Mouse (Mus musculus) kidney, postnatal 14 days (tissue): Measurements from ENCODE around the gene Ccdc167.
A peak's percentile ranks its signal among the peaks of the same experiment; 100 is the strongest.

Experiments used
- DNase-seq: peaks from one replicate; pipeline ENCODE4 v3.0.0; 2022; ENCODE audit warnings: mixed read lengths

Ccdc167 gene

DNA sequence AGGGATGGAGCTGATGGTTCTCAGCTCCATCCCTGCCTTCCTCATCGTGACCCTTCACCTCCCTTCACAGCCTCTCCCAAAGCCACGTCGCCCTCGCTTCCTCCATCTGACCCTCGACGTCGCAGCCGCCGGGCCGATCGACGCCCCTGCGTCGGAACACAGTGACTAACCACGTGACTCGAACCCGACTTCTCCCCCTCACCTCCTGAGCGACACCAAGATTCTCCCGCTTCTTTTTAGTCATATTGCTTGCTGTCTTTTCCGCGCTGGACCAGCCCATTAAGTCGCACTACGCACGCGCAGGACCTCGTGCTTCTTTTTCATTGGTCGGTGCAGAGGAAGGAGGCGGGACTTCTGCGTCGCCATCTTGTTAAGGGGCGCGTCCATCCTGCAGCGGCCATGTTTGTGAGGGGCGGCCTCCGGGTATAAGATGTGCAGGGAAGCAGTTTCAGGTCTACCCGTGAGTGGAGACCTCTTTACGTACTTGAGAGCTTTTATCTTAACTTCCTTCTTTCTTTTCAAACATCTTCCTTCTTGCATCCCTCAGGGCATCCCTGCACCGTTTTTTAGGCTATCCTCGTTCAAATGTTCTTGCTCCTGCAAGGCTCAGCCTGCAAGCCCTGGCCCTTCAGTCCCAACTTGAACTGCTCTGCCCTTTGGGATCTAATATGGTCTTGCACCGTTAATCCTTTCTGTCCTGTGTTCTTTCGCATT lies at the start of gene Ccdc167:
Gene Ccdc167 (minus strand): TSS at position 313 of the 714 bp plus-strand sequence.
- DNase-seq: peak; percentile 96

DNA sequence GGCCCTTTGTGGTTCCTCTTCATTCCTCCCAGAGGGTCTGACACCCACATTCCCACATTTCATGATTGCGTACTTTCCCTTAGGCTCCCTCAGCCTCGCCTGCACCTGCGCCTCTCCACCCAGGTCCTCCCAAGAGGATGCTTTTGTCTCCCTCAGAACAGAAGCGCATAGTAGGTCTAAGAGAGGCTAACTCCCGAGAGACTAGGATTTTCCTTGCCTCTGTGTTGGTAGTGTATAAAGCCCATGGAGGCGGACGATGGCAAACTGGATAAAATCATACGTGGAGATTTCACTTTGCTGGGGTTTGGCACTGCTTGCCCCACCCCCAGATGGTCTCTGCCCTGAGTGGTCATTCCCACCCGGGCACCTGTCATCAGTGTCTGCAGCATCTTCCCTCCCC lies 48.5 kb upstream of the Ccdc167 start:
- DNase-seq: no peak

DNA sequence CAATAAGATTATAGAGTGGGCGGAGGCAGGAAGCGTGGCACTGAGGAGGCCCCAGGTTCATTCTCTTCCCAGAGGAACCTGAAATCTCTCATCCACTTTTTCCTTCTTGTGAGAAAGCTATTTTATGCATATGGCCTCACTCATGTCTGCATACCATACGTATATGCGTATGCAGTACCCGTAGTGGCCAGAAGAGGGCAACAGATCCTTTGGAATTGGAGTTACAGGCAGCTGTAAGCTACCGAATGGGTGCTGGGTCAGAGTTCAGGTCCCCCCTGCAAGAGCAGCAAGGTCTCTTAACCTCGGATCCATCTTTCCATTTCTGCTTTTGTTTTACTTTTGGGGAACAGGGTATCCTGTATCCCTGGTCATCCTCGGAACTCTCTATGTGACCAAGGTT lies 45.7 kb upstream of the Ccdc167 start:
- DNase-seq: peak; percentile 30

DNA sequence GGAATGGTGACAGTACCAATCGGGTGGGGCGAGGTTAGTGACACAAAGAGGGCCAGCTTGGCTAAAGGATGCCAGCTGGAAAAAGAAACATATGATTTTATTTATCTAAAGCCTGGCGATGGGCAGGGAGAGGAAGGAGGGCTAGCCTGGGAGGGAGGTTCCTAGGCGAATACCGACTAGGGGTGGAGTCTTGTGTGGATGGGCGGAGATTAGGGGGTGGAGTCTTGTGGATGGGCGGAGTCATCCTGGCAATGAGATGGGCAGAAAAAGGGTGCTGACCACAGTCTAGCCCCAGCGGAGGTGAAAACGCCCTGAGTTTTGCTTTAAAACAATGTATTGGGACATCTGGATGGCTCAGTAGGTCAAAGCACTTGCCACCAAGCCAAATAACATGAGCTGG lies 45.1 kb upstream of the Ccdc167 start:
- DNase-seq: no peak

DNA sequence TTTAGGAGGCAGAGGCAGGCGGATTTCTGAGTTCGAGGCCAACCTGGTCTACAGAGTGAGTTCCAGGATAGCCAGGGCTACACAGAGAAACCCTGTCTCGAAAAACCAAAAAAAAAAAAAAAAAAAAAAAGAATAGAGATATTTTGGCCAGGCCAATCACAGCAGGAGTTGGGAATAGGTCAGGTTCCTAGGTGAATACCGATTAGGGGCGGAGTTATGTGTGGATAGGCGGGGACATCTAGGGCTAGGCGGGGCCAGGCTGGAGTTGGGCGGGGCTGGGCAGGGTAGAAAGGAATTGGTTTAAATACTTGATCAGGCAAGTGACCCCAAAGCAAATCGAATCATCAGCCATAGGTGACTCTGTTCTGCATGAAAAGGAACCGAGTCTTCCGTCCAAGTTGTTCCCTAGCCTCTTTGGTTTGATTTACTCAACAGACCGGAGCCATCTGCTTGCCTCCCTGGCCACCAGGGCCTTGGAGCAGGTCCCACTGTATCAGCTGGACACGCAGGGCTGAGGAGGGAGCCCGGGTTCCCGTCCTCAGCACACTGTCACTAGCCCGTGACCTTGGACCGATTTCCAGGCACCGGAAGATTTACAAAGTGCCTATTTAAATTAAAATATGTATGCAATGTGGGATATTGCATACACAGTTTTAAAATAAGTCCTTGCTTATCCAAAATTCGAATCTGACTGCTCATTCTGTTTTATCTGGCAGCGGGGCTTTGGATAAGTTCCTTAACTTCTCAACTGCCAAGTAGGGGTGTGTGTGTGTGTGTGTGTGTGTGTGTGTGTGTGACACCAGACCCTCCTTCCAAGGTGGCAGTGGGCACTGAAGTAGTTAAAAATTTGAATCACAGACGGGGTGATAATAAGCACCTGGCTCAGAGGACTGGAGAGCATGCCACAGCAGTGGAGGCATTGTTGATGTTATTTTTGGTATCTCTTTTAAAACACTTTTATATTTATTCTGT lies 43.8 kb upstream of the Ccdc167 start:
- DNase-seq: no peak

DNA sequence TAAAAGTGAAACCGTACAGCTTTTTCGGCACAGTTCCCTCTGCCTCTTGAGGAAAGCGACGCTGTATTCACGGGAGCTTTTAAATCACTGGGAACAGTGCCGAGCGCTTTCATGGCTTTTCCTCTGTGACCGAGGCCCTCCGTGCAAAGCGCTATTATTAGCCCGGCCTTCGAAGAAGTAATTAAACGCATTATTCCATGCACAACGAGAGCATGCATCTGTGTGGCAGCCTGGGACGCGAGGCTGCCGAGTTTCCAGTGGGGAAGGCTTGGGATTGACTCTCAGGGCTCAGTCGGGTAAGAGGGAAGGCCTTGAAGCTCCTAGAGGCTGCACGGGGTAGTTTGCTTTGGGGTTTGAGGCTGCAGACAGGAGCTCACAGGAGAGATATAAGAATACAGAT lies 43.1 kb upstream of the Ccdc167 start:
- peak; percentile 30 for DNase-seq

DNA sequence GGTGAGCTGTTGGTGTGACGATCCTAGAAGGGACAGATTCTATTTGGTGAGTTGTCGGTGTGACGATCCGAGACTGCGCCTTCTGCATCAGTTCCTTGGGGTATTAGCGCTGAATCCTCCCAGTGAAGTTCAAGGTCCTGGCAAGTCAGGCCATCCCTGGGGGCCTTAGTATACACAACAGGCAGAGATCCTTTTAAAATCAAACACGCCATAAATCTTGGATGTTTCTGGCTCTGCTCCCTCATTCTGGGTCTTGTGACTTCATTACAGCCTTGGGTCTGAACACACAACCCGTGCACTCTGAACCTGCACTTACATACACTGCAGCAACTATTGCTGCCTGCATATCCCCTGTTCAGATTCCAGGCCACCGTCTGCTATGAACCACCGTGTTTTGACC lies 39.5 kb upstream of the Ccdc167 start:
- peak; percentile 24 for DNase-seq

DNA sequence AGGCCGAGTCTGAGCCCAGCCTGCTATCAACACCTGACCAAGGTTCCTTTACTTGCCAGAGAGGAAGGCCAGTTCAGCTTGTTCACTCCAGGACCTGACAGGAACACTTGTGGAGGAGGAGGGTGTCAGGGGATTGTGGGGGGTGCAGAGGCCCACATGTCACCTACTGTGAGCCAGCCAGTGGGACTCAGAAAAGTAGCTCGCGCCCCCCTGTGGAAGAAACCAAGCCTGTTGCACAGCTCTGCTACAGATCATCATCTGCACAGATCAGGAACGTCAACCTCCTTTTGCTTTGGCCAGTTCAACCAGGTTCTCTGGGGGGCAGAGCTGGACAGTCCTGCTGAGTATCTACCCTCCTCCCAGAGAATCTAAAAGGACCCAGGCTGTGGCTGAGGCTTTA lies 37.7 kb upstream of the Ccdc167 start:
- DNase-seq: no peak

DNA sequence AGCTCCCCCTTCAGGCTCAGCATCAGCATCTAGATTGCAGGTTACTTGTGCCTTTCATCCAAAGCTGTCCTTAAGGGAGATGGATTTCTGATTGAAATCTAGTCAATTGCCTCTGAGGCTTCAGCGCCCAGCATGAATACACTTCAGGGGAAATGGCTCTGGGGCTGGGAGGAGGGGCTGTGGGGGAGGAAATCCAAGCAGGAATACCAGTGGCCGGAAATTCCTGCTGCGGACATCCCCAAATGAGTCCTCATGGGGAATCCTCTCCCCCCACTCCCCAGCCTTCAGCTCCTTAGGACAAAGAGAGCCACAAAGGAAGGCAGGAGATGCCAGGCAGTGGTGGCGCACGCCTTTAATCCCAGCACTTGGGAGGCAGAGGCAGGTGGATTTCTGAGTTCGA lies 30.6 kb upstream of the Ccdc167 start:
- peak; percentile 30 for DNase-seq

DNA sequence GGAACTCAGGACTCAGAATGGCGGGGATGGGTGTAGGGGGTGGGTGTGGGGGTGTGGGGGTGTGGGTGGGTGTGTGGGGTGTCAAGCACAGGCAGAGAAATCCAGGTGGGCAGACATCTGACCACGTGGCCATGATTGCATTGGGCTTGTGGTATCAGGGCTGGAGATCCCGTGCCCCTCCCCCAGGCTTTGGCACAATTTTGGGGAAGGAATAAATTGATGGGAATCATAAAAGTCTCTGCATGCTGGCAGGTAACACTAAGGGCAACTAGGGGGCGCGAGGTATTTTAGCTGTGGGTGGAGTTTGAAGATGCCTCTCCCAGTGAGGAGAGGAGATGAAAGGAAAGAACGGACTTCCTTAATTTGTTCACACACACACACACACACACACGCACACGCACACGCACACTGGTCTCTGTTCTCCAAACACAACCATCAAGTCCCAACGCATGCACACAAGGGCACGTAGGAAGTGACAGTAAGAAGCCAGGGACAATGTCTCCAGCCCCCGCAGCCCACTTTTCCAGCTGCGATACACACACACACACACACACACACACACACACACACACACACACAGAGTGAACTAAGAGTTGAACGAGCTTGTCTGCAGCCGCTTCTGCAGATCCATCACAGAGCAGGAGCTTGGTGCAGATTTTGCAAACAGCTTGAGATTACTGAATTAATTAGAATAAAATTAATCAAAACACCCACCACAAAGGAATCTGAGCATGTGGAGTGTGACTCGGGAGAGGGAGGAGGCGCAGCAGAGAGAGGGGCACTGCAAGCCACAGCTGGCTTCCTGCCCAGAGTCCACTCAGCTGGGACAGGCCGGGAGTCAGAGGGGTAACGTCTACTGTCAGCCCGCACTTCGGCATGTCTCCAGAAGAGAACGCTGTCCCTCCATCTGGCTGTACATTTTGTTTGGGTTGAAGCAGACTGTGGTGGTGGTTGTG lies 21.3 kb upstream of the Ccdc167 start:
- peak; percentile 85 for DNase-seq

DNA sequence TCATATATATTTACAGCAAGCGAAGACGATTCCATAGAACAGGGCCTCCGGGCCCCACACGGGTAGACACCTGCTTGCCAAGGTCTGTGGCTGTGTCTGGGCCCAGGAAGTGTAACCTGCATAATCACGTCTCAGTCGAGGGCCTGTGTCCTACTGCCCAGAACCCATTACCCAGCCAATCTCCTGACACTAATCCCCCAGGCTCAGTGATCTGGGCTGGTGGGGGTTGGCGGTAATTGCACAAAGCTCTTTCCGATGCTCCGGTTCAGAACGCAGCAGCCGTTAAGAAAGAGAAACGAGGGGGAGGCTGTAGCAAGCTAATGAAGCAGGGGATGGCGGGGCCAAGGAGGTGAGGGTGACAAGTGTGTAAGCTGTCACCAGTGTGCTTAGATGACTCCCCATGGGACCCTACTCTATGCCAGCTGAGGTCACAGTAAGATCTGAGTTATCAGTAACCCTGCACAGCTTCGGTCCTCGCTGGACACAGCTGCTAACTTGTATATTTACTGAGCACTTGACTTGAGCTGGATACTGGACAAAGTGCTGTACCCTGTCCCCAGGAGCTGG lies 19.7 kb upstream of the Ccdc167 start:
- DNase-seq: no peak

DNA sequence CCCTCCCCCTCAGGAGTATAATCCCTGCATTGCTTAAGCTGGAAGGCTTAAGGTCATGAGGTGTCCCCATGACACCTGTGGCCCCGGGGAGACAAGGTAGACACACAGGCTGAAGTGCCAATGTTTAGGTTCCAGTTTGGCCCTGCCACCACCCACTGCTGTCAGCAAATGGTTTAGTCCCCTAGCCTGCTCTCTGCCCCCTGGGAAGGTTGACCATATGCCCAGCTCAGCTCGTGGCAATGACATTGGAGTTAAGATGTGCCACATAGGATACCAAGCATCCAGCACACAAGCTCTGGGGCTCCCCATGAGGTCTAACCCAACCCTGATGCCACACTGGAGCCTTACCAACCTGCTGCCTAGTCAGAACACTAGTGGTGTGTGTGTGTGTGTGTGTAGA lies 15.7 kb upstream of the Ccdc167 start:
- no peak for DNase-seq

DNA sequence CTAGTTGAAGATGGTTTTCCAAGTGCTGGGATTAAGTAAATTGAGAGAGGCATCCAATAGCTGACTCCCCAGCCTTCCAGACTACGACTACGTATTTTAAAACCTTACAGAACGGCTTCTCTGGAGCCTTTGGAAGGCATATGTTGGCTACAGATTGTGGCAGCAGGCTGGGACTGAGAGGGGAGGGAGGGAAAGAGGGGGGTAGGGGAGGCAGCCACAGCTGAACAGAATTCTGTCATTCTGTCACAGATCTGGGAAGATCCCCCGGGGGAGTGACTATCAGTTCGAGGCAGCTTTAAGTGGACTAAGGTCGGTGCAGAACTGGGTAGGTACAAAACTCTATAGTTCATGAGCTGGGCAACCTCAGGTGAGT lies 15.1 kb upstream of the Ccdc167 start:
- DNase-seq: no peak

DNA sequence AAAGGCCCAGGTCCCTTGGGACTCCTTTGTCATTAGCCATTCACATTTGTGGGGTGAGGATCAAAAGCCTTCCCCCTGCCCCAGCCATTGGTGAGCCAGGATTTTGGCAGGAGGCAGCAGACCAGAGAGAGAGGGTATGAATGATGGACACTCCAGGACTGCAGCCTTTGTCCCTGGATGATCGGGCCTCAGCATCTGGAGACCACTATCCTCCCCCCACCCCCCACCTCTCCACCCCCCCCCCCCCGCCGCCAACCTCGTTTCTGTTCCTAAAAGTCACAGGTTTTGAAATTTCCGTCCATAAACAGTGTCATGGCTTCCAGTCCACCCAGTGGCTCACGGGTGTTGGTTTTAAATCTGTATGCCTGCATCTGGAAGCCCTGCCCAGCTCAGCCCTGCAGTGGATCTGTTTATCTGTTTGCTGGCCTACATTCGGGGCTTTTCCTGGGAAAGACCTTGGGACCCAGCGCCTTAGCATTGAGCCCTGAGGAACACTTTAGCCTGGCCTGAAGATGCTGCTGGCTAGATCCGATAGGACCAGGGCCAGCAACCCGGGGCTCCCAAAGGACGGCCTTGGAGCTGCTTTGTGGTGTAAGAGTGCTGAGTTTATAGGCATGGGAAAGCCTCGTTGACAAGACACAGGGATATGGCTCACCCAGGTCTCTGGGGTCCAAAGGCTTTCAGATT lies 14.6 kb upstream of the Ccdc167 start:
- no peak for DNase-seq

DNA sequence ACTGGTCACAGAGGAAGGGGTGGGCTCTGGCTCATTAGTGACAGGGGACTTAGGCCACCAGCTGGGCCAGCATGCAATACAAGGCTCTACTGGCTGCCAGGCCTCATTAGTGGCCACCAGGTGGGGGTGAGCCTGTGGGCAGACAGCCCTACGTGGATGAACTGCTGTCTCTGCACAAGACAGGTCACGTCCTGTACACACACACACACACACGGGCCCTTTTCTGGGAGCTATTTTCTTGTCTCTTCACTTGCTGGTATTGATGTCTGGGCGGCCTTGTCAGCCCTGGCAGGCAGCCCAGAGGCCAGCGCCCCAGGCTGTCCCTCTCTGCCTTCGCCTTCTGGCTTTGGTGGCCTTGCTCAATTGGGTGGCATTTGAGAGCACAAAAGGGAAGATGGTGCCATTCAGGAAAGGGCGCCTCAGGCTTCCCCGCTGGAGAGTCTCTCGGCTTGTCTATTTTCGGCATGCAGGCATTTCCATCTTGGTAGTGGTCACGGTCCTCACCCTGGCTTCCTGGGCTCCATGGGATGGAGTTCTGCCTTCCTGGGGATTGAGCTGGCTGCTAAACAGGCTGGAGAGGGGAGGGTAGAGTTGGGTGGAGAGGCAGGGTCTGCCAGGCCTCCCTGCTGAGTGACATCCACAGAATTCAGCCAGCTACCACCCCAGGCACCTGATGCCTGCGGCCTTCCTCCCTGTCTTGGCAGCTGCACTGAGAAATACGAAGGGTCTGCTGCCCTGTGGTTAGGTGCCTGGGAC lies 13.8 kb upstream of the Ccdc167 start:
- DNase-seq: no peak

DNA sequence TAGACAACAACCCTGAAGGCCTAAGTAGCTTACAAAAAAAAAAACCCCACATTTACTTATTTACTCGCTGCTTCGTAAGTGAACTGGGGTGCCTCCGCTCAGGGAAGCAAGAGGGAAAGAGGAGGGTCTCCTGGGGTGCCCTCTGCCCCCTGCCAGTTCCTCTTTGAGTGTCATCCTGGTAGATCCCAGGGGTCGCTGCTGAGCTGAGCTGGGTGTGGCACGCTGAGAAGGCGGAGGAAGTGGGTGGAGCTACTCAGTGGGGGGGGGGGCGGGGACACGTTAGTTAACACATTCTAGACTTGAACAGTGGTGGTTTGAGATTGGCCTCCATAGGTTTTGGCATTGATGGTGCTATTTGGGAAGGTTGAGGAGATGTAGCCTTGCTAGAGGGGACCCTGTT lies 11.2 kb upstream of the Ccdc167 start:
- no peak for DNase-seq

DNA sequence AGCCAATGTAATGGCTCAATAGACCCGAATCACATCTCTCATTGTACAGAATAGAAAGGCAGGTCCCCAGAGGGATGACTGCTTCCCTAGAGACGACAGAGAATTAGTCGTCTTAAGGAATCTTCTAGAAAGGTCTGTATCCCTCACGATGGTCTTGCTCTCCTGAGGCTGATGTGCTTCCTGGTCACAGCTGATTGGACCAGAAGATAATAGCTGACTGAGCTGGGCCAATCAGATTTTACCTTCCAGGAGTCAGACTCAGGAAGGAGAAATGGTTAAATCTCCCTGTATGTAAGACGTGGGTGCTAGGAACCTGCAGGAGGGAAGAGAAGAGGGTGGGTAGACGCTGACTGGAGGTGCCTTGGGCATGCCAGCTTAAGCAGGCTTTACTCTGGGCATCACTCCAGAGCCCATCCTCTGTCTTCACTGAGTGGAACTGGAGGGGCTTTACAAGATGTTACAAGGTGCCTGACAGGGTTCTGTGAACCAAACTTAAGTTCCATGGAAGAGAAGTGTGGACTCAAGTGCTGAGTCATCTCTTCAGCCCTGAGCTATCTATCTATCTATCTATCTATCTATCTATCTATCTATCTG lies 8.3 kb upstream of the Ccdc167 start:
- DNase-seq: no peak

DNA sequence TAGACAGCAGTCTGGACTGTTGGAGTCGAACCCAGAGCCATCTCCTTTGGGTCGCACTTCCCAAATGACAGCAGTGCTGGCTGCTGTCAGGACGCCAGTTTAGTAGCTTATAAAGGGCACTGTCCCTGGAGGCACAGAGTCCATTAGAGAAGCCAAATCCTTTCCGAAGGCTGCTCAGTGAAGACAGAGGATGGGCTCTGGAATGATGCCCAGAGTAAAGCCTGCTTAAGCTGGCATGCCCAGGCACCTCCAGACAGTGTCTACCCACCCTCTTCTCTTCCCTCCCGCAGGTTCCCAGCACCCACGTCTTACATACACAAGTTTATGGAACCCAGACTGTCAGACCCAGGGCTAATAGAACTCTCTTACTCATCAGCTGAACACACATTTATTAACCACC lies 7.8 kb upstream of the Ccdc167 start:
- no peak for DNase-seq

DNA sequence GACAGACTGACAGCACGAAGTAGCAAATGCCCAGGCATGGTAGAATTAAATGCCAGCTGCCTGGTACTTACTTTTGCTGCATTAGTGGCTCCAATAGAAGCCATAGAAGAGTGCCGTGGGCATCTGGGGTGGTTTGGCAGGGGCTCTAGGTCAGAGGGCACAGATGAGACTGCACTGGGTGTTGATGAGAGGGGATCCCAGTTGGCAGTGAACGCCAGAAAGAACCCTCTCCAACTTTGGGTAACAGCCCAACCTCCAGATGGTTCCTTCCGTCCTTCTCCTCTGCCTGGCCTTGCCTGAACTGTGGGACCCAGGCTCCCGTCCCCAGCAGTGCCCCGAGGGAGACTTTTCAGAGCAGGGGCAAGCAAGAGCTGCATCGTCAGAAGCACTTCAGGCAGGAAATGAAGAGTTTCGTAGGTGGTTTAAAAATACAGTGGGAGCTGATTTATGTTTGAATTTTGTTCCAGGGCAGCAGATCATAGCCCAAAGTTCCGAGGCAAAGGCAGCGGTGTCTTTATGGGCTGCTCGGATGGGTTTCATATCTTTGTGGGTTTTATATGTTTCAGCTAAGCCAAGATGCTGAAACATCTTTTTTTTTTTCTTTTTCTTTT lies 4.0 kb upstream of the Ccdc167 start:
- DNase-seq: no peak
